Mouse (Mus musculus): ENCODE measurements around the gene Arhgef1.
A peak's percentile ranks its signal among the peaks of the same experiment; 100 is the strongest.
"Not testable (repeated sequence)": the region's sequence is repeated elsewhere in the genome, so short reads cannot be mapped to it uniquely, and the experiment has no call there.

Gene Arhgef1

DNA sequence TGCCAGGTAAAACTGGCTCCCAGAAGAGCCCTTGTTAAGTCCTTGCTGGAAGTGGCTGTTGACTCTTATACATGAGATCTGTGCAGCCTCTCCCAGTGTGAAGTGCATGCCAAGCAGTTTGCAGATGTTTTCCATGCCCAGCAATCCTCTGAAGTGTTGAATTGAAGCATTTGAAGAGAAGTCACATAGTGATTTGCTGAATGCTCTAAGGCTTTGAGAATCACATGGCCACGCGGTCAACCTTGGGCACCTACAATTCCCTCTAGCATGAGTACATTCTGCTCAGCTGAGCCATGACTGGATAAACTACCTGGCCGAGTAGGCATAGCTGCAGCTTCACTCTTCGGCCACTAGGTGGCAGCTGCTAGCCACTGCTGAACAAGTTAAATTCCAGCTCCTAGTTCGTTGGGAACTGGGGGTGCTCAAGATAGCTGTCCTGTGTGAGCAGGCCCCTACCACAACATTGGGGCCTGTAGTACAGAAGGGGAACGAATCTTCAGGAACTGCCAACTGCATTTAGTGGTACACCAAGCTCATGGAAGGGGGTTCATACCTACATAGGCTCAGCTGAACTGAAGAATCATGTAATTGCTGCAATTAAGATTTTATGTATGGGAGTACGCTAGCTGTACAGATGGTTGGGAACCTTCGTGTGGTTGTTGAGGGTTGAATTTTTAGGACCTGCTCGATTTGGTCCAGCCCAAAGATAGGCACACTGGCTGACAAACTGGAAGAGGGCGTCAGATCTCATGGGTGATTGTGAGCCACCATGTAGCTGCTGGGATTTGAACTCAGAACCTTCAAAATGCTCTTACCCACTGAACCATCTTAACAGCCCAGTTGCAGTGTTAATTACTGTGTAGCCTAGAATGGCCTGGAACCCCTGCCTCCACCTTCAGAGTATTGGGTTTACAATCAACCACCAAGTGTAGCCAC, 12.2 kb upstream of the Arhgef1 start:
- DNase-seq, result peak; percentile 65 to 66

DNA sequence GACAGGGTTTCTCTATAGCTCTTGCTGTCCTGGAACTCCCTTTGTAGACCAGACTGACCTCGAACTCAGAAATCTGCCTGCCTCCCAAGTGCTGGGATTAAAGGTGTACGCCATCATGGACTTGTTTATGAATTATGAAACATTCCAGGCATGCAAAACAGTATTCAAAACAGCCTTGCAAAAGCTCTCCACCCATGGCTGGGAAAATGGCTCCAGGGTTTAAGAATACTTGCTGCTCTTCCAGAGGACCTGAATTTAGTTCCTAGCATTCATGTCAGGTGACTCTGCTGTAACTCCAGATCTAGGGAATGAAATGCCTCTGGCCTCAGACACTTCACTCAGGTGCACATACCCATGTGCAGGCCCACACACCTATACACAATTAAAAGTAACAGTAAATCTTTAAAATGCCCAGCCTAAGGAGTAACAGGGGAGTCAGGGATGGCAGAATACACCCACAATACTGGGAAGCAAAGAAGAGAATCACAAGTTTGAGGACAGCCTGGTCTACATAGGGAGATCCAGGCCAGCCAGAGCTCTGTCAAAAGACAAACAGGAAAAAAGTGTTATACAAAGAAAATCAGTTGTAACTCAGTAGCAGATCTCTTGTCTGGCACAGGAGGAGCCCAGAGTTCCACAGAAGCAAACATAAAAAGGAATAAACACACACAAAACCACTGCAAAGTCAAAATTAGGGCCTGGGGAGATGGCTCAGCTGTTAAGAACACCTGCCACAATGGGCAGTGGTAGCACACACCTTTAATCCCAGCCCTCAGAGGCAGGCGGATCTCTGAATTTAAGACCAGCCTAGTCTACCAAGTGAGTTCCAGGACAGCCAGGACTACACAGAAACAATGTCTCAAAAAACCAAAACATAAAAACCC, 11.2 kb upstream of the Arhgef1 start:
- no peak for DNase-seq

DNA sequence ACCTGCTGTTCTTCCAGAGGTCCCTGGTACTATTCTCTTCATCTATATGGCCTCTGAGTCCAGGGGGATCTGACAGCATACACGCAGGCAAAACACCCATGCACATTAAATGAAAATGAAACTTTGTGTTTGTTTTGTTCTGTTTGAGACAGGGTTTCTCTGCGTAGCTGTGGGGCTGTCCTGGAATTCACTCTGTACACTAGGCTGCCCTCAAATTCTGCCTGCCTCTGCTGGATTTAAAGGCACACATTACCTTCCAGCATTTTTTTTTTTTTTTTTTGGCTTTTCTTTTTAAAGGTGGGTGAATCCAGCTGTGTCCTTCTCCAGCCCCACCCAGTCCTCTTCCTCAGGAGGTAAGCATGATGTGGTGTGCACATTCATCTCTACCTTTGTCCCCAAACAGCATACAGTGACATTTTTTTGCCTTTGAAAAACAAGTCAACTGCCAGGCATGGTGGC, 10.6 kb upstream of the Arhgef1 start:
- DNase-seq, result no peak

DNA sequence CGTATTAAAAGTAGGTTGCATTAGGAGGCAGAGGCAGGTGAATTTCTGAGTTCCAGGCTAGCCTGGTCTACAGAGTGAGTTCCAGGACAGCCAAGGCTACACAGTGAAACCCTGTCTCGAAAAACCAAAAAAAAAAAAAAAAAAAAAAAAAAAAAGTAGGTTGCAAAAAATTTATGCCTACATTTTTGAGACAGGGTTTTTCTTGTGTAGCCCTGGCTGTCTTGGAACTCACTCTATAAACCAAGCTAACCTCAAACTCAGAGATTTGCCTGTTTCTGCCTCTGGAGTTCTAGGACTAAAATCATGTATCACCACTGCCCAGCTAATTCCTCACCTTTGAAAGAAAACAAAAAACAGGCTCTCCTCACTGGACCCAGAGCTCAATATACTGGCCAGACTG, 7.0 kb upstream of the Arhgef1 start:
- not testable (repeated sequence) for DNase-seq

DNA sequence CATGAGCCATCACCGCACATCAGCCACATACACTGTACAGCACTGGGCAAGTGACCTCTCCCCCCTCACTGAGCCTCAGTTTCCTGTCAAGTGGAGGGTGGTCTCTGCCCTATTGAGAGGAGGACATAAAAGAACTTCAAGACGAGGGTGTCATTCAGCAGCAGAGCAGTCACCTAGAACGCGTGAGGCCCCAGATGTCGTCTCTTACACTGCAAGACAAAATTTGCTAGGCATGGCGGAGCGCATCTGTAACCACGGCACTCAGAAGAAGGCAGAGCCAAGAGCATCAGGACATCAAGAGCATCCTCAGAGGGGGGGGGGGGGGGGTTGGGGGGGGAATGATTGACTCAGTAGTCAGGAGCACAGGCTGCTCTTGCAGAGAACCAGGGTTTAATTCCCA, 6.4 kb upstream of the Arhgef1 start:
- no peak for DNase-seq

DNA sequence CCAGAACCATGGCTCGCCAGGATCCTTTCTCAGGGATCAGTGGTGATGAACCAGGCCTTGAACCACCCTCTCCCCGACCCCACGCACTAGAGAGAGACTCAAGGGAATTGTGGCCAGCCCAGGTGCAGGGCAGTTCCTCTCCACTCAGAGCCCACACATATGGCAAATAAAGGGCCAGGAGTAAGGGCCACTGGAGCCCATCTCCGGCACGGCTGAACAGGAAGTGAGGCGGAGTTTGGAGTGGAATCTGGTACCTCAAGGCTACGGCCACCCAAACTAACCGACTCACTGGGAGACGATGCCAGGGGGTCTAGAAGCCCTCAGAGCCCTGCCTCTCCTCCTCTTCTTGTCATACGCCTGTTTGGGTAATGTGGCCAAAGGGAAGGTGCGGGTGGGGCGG, 5.5 kb upstream of the Arhgef1 start, which contains the start of gene Cd79a:
Gene Cd79a (plus strand): TSS at position 158 of the 400 bp plus-strand sequence.
- DNase-seq, result no peak

DNA sequence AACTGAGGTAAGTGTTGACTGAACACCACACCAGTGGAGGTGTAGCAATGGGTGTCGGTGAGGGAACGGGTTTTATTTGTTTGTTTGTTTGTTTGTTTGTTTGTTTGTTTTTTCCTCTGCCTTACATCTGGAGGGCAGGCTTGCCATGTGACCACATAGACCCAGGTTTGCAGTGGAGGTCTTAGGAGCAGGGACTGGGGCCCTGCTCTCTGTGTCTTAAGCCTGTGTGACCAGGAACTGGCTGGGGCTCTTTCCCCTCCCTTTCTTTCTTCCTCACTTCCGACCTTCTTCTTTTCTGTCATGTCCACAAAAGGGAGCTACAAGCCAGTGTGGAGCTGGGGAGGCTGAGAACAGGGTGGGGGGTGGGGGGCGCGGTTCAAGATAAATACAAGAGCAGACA, 4.8 kb upstream of the Arhgef1 start:
- no peak for DNase-seq

DNA sequence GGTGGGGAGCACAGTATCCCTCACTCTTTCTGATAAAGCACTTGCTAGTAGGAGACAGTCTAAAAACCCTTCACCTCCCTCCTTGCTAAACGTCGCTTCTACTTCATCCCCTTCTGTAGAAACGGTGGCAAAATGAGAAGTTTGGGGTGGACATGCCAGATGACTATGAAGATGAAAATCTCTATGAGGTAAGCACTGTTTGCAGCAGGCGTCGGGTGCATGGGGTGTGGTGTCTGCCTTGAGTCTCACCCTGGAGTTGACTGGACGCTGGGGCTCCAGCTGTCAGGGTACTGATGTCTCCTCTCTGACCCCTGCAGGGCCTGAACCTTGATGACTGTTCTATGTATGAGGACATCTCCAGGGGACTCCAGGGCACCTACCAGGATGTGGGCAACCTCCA, 1.6 kb upstream of the Arhgef1 start:
- DNase-seq, result no peak

DNA sequence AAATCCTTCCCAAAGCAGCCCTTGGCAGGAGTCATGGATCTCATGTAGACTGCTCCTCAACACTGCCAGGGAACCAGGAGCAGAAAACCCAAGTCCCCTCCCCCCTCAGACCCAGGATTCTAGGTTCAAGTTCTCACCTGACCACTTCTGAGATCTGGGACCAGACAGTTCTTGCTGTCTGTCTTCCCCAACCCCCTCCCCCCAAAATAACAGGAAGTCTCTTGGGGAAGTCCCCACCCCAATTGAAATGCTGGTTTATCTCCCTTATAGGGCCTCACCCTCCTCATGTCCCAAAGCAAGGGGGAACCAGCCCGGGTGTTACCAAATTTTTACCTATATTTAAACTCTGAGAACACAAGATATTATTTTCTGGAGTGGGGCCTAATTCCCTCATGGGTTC, 870 bp upstream of the Arhgef1 start:
- DNase-seq, result no peak

DNA sequence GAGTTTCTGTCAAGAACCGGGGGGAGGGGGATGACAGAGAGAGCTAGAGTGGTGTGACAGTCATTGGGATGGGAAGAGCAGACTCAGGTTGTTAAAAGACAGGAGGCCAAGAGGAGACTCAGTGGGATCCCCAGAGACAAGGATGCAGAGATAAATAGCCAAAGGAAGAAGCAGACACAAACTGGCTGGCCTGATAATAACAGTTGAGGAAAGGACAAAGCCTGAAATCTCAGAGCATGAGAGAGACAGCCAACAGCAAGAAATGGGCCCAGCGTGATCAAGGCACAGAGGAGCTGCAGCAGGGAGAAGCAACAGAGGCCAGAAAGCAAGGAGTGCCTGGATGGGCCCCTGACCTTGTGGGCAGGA, 465 bp upstream of the Arhgef1 start:
- DNase-seq, result no peak

DNA sequence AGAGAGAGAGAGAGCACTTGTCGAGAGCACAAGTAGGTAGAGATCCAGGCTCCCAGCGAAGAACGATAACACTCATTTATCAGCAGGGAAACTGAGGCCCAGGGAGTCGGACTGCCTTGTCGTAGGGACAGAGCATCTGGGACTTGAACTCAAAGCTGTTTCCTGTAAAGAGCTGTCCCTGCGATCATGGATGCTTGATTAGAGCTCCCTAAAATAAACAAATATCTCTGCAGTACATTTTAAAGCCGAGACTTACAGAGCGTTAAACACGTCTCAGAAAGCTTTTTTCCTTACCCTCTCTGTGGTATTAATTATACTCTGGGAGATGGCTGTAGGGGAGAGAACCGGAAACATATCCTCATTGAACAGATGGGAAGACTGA, 723 bp downstream of the Arhgef1 start:
- no peak for DNase-seq

DNA sequence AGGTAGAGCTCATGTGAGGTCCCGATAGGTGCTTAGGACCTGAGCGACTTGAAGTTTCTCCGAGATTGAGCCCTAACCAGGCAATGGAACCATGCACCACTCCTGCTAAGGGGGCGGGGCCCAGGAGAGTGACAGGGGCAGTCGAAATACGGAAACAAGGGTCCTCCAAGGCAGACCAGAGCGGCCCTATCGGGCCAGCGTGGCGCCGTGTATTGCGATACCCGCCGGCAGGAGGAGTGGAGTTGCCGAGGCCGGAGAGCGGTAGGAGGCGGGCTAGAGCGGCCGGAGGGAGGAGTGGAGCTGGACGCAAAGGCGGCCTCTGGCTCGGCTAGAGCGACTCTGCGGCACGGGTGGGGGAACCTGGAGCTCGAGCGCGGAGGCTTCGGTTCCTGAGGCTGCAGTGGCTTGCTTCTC, 1.4 kb downstream of the Arhgef1 start:
- peak; percentile 98 for DNase-seq

DNA sequence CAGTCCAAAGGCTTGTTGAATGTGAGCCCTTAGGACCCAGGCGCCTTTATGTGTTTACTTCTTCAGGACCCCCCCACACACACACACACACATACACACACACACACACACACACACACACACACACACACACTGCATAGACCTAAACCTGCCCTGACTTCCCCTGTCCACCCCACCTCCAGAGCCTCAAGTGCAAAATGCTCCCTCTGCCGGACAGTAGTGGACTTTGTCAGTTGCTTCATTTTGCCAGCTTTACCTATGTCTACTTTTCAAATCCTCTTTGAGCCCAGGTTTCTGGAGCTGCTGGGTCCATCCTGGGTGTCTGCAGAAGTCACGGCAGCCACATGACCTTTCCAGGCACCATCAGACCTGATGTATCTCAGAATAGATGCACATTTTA, 2.2 kb downstream of the Arhgef1 start:
- DNase-seq, result peak; percentile 66 to 67

DNA sequence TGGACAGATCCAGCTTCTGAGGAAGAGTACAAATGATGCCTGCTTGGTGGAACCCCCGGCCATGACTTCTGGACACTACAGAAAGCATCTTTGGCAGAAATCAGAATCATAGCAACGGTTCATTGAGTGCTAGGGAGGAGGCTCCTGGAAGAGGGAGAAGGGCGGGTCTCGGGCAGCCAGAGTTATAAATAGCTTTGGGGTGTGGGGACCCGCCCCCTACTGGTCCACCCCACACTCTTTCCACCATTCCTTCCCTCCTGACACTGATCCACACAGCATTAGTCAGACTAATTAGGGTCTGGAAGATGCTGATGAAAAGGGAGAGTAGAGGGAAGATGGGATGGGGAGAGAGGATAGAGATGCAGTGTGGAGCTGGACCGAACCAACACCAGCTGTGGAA, 3.8 kb downstream of the Arhgef1 start:
- DNase-seq, result no peak

DNA sequence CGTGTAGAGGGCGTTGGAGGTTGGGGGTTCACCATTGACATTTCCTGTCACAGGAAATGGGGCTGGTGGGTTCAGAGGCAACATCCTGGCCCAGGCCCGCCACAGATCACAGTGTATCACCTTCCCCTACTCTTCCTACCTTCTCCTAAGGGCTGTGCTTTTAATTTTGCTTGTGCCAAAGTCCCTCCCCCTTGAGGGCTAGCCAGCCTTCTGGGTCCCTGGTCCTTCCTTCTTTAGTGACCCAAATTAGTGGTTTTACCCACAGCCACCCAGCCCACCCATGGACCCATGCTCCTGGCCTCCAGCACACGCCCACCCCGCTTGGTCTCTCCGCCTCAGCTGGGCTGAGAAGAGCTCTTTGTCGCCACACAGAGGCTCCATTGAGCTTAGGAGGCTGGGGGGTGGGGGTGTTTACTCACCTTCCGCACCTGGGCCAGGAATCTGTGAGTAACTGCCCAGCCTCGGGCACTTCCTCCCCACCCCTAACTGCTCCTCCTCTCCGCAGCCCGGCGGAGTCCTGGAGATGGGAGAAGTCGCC, 4.6 kb downstream of the Arhgef1 start:
- no peak for DNase-seq

DNA sequence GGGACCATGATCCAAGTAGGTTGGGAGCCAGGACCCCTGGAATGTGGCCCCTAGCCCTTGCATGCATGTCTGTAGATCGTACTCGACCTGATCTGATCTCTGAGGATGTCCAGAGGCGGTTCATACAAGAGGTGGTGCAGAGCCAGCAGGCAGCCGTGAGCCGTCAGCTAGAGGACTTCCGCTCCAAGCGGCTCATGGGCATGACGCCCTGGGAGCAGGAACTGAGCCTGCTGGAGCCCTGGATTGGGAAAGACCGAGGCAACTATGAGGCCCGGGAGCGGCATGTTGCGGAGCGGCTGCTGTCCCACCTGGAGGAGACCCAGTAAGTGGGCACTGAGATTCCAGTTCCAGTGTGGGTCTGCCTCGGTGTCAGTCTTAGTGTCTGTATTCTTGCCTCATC, 9.8 kb downstream of the Arhgef1 start:
- no peak for DNase-seq

DNA sequence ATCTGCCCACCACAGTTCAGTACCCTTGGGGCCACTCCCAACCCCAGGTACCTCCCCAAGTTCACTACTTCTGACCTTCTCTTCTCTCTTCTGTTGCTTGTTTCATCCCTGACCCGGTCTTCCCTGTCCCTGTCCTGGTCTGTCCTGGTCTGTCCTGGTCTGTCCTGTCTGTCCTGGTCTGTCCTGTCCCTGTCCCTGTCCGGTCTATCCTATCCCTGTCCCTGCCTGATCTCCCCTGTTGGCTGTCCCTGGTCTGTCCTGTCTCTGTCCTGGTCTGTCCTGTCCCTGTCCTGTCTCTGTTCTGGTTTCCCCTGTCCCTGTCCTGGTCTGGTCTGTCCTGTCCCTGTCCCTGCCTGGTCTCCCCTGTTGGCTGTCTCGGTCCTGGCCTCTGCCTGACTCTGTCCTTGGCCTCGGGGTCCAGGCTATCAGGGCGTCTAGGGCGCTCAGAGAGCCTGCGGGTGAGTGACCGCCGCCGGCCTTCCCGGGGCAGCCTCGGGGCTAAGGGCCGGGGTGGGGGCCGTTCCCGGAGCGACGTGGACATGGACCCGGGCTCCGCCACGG, 16.1 kb downstream of the Arhgef1 start:
- DNase-seq, result no peak

DNA sequence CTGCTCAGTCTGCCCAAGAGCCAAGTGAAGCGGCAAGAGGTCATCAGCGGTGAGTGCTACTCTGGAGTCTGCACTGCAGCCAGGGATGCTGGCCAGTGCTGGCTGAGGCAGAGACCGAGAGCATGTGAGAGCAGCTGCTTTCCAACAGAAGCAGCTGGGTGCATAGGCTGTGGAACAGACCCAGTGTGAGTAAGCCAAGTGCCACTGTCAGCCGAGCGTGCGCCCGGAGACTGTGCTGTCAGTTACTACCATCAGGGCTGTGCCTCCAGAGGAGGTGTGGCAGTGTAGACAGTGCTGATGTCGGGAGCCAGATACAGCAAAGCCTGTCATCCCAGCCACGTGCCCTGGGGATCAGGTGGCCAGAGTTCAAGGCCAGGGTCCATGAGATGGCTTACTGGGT, 17.0 kb downstream of the Arhgef1 start:
- no peak for DNase-seq

DNA sequence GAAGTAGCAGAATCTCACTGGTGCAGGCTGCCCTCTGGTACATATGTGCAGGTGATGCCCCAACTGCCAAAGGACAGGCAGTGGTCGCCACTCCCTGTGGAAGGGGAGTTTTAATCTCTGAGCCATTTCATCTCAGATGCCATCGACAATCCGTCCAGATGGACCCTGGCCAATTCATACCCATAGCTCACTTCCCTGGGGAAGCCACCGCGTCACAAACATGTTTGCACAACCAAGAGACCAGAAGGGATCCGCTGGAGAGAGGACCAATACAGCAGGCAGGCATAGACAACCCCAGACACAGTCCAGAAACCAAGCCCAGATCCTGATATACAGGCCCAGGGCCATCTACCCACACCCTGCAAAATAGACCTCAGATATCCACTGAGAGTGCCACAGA, 27.8 kb downstream of the Arhgef1 start:
- DNase-seq, result no peak

DNA sequence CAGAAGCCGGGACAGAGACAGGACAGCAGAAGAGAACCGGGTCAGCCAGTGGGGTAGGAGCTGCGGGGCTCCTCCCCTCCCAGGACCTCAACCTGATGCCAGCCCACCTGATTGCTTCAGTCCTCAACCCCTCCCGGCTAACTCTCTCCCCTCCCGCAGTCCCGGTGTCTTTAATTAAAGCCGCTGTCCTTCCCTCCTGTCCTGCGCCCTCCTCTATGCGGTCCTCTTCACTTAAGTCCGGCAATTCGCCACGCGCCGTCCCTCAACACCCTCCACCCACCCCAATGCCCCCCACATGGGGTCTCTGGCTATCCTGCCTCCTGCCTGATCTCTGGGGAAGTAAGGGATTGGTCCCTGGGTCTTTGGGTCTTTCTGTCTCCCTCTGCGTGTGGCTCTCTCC, 28.9 kb downstream of the Arhgef1 start:
- no peak for DNase-seq

DNA sequence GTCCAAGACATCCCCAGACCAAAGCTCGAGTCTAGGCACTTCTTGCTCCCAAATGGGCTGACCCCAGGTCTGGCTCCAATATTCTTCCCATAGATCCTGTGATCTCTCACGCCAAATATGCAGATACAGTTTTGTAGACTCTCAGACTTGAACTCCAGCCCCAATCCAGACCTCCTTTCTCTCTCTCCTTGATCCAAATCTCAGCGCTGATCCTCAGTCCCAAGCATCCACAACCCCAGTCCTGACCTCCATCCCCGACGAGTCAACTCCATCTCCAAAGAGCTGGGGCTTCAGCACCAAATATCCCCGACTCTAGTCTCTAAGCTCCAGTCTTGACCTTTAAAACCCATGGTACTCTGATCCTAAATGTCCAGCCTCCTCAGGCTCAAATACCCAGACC, 40.9 kb downstream of the Arhgef1 start:
- DNase-seq, result no peak

DNA sequence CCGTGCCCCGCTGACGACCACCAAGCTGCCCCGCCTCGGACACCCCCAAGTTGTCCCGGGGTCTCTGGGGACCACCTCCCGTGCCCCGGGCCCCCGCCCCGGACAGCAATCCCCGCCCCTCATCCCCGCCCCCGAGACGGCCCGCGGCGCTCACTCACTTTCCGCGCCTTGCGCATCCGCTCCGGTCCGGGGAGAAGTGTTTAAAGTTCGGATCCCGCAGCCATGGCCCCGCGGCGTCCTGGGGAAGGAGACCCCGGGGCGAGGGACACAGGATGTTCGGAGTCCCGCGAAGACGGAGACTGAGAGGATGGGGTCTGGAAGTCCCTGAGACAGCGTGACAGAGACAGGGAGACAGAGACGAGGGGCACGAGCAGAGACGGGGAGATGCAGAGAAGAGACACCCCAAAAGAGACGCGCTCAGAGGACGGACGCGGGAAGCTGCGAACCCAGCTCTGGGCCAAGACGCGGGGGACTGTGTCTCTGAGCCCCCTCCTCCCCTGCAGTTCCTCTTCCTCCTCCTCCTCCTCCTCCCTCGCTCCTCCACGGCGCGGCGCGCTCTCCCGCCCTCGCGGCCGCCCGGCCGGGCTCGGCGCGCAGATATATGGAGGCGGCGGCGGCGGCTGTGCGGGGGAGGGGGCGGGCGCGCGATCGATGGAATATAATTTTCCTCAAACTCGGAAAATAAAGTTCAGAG, 41.7 kb downstream of the Arhgef1 start, which contains the start of gene Gm4881:
Gene Gm4881 (minus strand): TSS at position 238 of the 694 bp plus-strand sequence.
- no peak for DNase-seq

All from kidney, adult 8-10 months (tissue).